Mouse (Mus musculus): ENCODE measurements at regions not wholly inside any gene's neighbourhood (a gene's known extent, or its start where the extent isn't known, plus 50 kb on each side); places are given as distances from the start of the nearest gene placed in this dataset.
A peak's percentile ranks its signal among the peaks of the same experiment; 100 is the strongest.

- H3K9ac ChIP-seq (ENCODE audit: low read depth, low read length) = no peak overlapping the region
- DNase-seq (ENCODE audit: low spot score) (no peak), ATAC-seq (replicated peaks; ENCODE audit: low FRiP score) (no peak)
Measured at GRCm38 (mm10) chr5:53393571-53393970, 72.4 kb upstream of the Rbpj start.

GRCm38 (mm10) chr5:53394560-53394959, 71.4 kb upstream of the Rbpj start:
- 86% methylated on average over 3 of the region's 3 CpGs for WGBS
- no peak overlapping the region for H3K27ac ChIP-seq (ENCODE audit: low read depth, low read length)
- DNase-seq (ENCODE audit: low spot score) (no peak), ATAC-seq (replicated peaks; ENCODE audit: low FRiP score) (no peak)
- H3K9ac ChIP-seq (ENCODE audit: low read depth, low read length) = no peak overlapping the region
- no peak overlapping the region for H3K4me2 ChIP-seq
- H3K4me1 ChIP-seq (replicated peaks; ENCODE audit: control insufficient read depth, insufficient read depth, low read length) = no peaks in the 10 kb centered on the region
- H3K9me3 ChIP-seq (ENCODE audit: control insufficient read depth, low read length) = no peaks in the 10 kb centered on the region
- H3K27me3 ChIP-seq (replicated peaks; ENCODE audit: control insufficient read depth, insufficient read depth, low read length) = no peaks in the 10 kb centered on the region
- H3K36me3 ChIP-seq (ENCODE audit: control insufficient read depth, insufficient read depth, low read length) = no peaks in the 10 kb centered on the region
- no peak overlapping the region for H3K4me3 ChIP-seq (ENCODE audit: low read depth, low read length)

More at GRCm38 (mm10) chr5:53393571-53393970, 72.4 kb upstream of the Rbpj start:
- 74% methylated on average over 2 of the region's 2 CpGs for WGBS
- Histone ChIP-seq H3K27ac (ENCODE audit: low read depth, low read length) (no peak overlapping the region), H3K4me3 (ENCODE audit: low read depth, low read length) (no peak overlapping the region), H3K36me3 (ENCODE audit: control insufficient read depth, insufficient read depth, low read length) (no peaks in the 10 kb centered on the region), H3K4me2 (no peak overlapping the region), H3K9me3 (ENCODE audit: control insufficient read depth, low read length) (no peaks in the 10 kb centered on the region), H3K4me1 (replicated peaks; ENCODE audit: control insufficient read depth, insufficient read depth, low read length) (no peaks in the 10 kb centered on the region), H3K27me3 (replicated peaks; ENCODE audit: control insufficient read depth, insufficient read depth, low read length) (no peaks in the 10 kb centered on the region)

- Histone ChIP-seq H3K4me2 (no peak overlapping the region), H3K36me3 (ENCODE audit: control insufficient read depth, insufficient read depth, low read length) (no peaks in the 10 kb centered on the region), H3K27ac (ENCODE audit: low read depth, low read length) (no peak overlapping the region), H3K27me3 (replicated peaks; ENCODE audit: control insufficient read depth, insufficient read depth, low read length) (no peaks in the 10 kb centered on the region), H3K9me3 (ENCODE audit: control insufficient read depth, low read length) (no peaks in the 10 kb centered on the region), H3K4me3 (ENCODE audit: low read depth, low read length) (no peak overlapping the region), H3K9ac (ENCODE audit: low read depth, low read length) (no peak overlapping the region), H3K4me1 (replicated peaks; ENCODE audit: control insufficient read depth, insufficient read depth, low read length) (peaks cover 3% of the 10 kb centered on the region)
- ATAC-seq (replicated peaks; ENCODE audit: low FRiP score) = no peak
- DNase-seq (ENCODE audit: low spot score) = no peak
- WGBS = 83% methylated on average over 8 of the region's 8 CpGs
Measured at GRCm38 (mm10) chr5:53398428-53399058, 67.4 kb upstream of the Rbpj start.

GRCm38 (mm10) chr5:53401093-53401492, 64.9 kb upstream of the Rbpj start:
- Histone ChIP-seq H3K9me3 (ENCODE audit: control insufficient read depth, low read length) (no peaks in the 10 kb centered on the region), H3K4me3 (ENCODE audit: low read depth, low read length) (no peak overlapping the region), H3K9ac (ENCODE audit: low read depth, low read length) (no peak overlapping the region), H3K4me1 (replicated peaks; ENCODE audit: control insufficient read depth, insufficient read depth, low read length) (peaks cover 3% of the 10 kb centered on the region), H3K36me3 (ENCODE audit: control insufficient read depth, insufficient read depth, low read length) (no peaks in the 10 kb centered on the region), H3K27ac (ENCODE audit: low read depth, low read length) (no peak overlapping the region), H3K4me2 (no peak overlapping the region), H3K27me3 (replicated peaks; ENCODE audit: control insufficient read depth, insufficient read depth, low read length) (no peaks in the 10 kb centered on the region)
- WGBS = 48% methylated on average over 4 of the region's 4 CpGs
- no peak for ATAC-seq (replicated peaks; ENCODE audit: low FRiP score)
- DNase-seq (ENCODE audit: low spot score) = no peak

- DNase-seq (ENCODE audit: low spot score) (no peak), ATAC-seq (replicated peaks; ENCODE audit: low FRiP score) (no peak)
- Histone ChIP-seq H3K9ac (ENCODE audit: low read depth, low read length) (no peak overlapping the region), H3K9me3 (ENCODE audit: control insufficient read depth, low read length) (no peaks in the 10 kb centered on the region), H3K4me2 (no peak overlapping the region), H3K27me3 (replicated peaks; ENCODE audit: control insufficient read depth, insufficient read depth, low read length) (no peaks in the 10 kb centered on the region), H3K36me3 (ENCODE audit: control insufficient read depth, insufficient read depth, low read length) (no peaks in the 10 kb centered on the region), H3K27ac (ENCODE audit: low read depth, low read length) (no peak overlapping the region), H3K4me1 (replicated peaks; ENCODE audit: control insufficient read depth, insufficient read depth, low read length) (peaks cover 3% of the 10 kb centered on the region), H3K4me3 (ENCODE audit: low read depth, low read length) (no peak overlapping the region)
- 75% methylated on average over 4 of the region's 4 CpGs for WGBS
Measured at GRCm38 (mm10) chr5:53402022-53402421, 63.9 kb upstream of the Rbpj start.

- H3K36me3 ChIP-seq (ENCODE audit: control insufficient read depth, insufficient read depth, low read length) = no peaks in the 10 kb centered on the region
- WGBS = 36% methylated on average over 9 of the region's 9 CpGs
- no peaks in the 10 kb centered on the region for H3K27me3 ChIP-seq (replicated peaks; ENCODE audit: control insufficient read depth, insufficient read depth, low read length)
- no peaks in the 10 kb centered on the region for H3K9me3 ChIP-seq (ENCODE audit: control insufficient read depth, low read length)
- H3K9ac ChIP-seq (ENCODE audit: low read depth, low read length) = no peak overlapping the region
- H3K27ac ChIP-seq (ENCODE audit: low read depth, low read length) = no peak overlapping the region
- ATAC-seq (replicated peaks; ENCODE audit: low FRiP score) (0 out of 2 replicates have a peak, but pooled peaks have one; percentile 29), DNase-seq (ENCODE audit: low spot score) (no peak)
- H3K4me1 ChIP-seq (replicated peaks; ENCODE audit: control insufficient read depth, insufficient read depth, low read length) = peaks cover 3% of the 10 kb centered on the region
- H3K4me2 ChIP-seq = no peak overlapping the region
- H3K4me3 ChIP-seq (ENCODE audit: low read depth, low read length) = no peak overlapping the region
Measured at GRCm38 (mm10) chr5:53402619-53403151, 63.3 kb upstream of the Rbpj start.

- Histone ChIP-seq H3K9ac (ENCODE audit: low read depth, low read length) (no peak overlapping the region), H3K4me1 (replicated peaks; ENCODE audit: control insufficient read depth, insufficient read depth, low read length) (peaks cover 3% of the 10 kb centered on the region), H3K27me3 (replicated peaks; ENCODE audit: control insufficient read depth, insufficient read depth, low read length) (no peaks in the 10 kb centered on the region), H3K27ac (ENCODE audit: low read depth, low read length) (no peak overlapping the region), H3K36me3 (ENCODE audit: control insufficient read depth, insufficient read depth, low read length) (no peaks in the 10 kb centered on the region), H3K4me3 (ENCODE audit: low read depth, low read length) (no peak overlapping the region), H3K4me2 (no peak overlapping the region), H3K9me3 (ENCODE audit: control insufficient read depth, low read length) (no peaks in the 10 kb centered on the region)
- DNase-seq (ENCODE audit: low spot score) (no peak), ATAC-seq (replicated peaks; ENCODE audit: low FRiP score) (no peak)
- 84% methylated on average over 5 of the region's 5 CpGs for WGBS
Measured at GRCm38 (mm10) chr5:53405929-53406328, 60.0 kb upstream of the Rbpj start.

GRCm38 (mm10) chr5:53407646-53408045, 58.3 kb upstream of the Rbpj start:
- 68% methylated on average over 2 of the region's 2 CpGs for WGBS

GRCm38 (mm10) chr5:53408235-53408634, 57.7 kb upstream of the Rbpj start:
- no peak overlapping the region for H3K27ac ChIP-seq (ENCODE audit: low read depth, low read length)
- DNase-seq (ENCODE audit: low spot score) (no peak), ATAC-seq (replicated peaks; ENCODE audit: low FRiP score) (no peak)
- WGBS = 73% methylated on average over 2 of the region's 2 CpGs
- H3K9ac ChIP-seq (ENCODE audit: low read depth, low read length) = no peak overlapping the region
- H3K4me3 ChIP-seq (ENCODE audit: low read depth, low read length) = no peak overlapping the region
- H3K9me3 ChIP-seq (ENCODE audit: control insufficient read depth, low read length) = no peaks in the 10 kb centered on the region
- H3K4me1 ChIP-seq (replicated peaks; ENCODE audit: control insufficient read depth, insufficient read depth, low read length) = no peaks in the 10 kb centered on the region
- H3K27me3 ChIP-seq (replicated peaks; ENCODE audit: control insufficient read depth, insufficient read depth, low read length) = no peaks in the 10 kb centered on the region
- H3K36me3 ChIP-seq (ENCODE audit: control insufficient read depth, insufficient read depth, low read length) = no peaks in the 10 kb centered on the region
- H3K4me2 ChIP-seq = no peak overlapping the region

More at GRCm38 (mm10) chr5:53407646-53408045, 58.3 kb upstream of the Rbpj start:
- DNase-seq (ENCODE audit: low spot score) (no peak), ATAC-seq (replicated peaks; ENCODE audit: low FRiP score) (no peak)
- no peak overlapping the region for H3K27ac ChIP-seq (ENCODE audit: low read depth, low read length)
- H3K9ac ChIP-seq (ENCODE audit: low read depth, low read length) = no peak overlapping the region
- H3K4me2 ChIP-seq = no peak overlapping the region
- peaks cover 3% of the 10 kb centered on the region for H3K4me1 ChIP-seq (replicated peaks; ENCODE audit: control insufficient read depth, insufficient read depth, low read length)
- no peaks in the 10 kb centered on the region for H3K9me3 ChIP-seq (ENCODE audit: control insufficient read depth, low read length)
- no peaks in the 10 kb centered on the region for H3K27me3 ChIP-seq (replicated peaks; ENCODE audit: control insufficient read depth, insufficient read depth, low read length)
- H3K36me3 ChIP-seq (ENCODE audit: control insufficient read depth, insufficient read depth, low read length) = no peaks in the 10 kb centered on the region
- H3K4me3 ChIP-seq (ENCODE audit: low read depth, low read length) = no peak overlapping the region

All from liver, embryonic 11.5 days (tissue).